Mouse (Mus musculus): ENCODE measurements around the gene Gm29276.
"Not testable (repeated sequence)": the region's sequence is repeated elsewhere in the genome, so short reads cannot be mapped to it uniquely, and the experiment has no call there.

Gm29276 gene

GRCm38 (mm10) chrY:42582150-42582549, at the start of gene Gm29276:
Gm29276 (minus strand) TSS chrY:42582250.
- DNase-seq: not testable (repeated sequence)

Measured in kidney, postnatal 14 days (tissue).